In genomic region chr8:48221724-48222428, GRCm38 (mm10) we compare ENCODE assay signal across 8 mouse cellular contexts.
A peak's percentile ranks its signal among the peaks of the same experiment; 100 is the strongest.
DNase-seq lines count a peak whose midpoint lies in the region; ATAC-seq and TF ChIP-seq lines count a peak whose summit lies in the region.

No protein-coding gene starts in this region.

- WGBS in kidney, adult 2 months = 9% methylated on average over 16 of the region's 16 CpGs
- 13% methylated on average over 16 of the region's 16 CpGs for WGBS in embryonic facial prominence, embryonic 13.5 days
- 8% methylated on average over 16 of the region's 16 CpGs for WGBS in intestine, embryonic 15.5 days
- 9% methylated on average over 16 of the region's 16 CpGs for WGBS in midbrain, embryonic 14.5 days

- peak overlapping the region; percentile 65 for H3K9ac ChIP-seq in embryonic facial prominence, embryonic 13.5 days
- H3K9ac ChIP-seq in intestine, embryonic 15.5 days = peak overlapping the region; percentile 40
- H3K9ac ChIP-seq in midbrain, embryonic 14.5 days (replicated peaks; ENCODE audit: low read length) = no peak overlapping the region; the same call in 1 of the 2 replicates

- no peaks in the 10 kb centered on the region for H3K27me3 ChIP-seq in kidney, adult 2 months (replicated peaks; ENCODE audit: control insufficient read depth, insufficient read depth, low read length)
- peaks cover 13% of the 10 kb centered on the region for H3K27me3 ChIP-seq in embryonic facial prominence, embryonic 13.5 days
- no peaks in the 10 kb centered on the region for H3K27me3 ChIP-seq in intestine, embryonic 15.5 days (replicated peaks)
- no peaks in the 10 kb centered on the region for H3K27me3 ChIP-seq in midbrain, embryonic 14.5 days (ENCODE audit: control insufficient read depth, insufficient read depth, low read length)

- peak overlapping the region; percentile 44 for H3K4me3 ChIP-seq in kidney, adult 2 months (ENCODE audit: insufficient read depth, low read depth, low read length)
- H3K4me3 ChIP-seq in embryonic facial prominence, embryonic 13.5 days = peak overlapping the region; percentile 36
- peak overlapping the region; percentile 36 for H3K4me3 ChIP-seq in intestine, embryonic 15.5 days (replicated peaks)
- H3K4me3 ChIP-seq in midbrain, embryonic 14.5 days (replicated peaks; ENCODE audit: low read depth, low read length) = peak overlapping the region; percentile 29

- H3K4me1 ChIP-seq in kidney, adult 2 months (ENCODE audit: control insufficient read depth, insufficient read depth, low read length) = 0 out of 2 replicates have a peak, but pooled peaks cover 3% of the 10 kb centered on the region
- H3K4me1 ChIP-seq in embryonic facial prominence, embryonic 13.5 days = peaks cover 19% of the 10 kb centered on the region
- H3K4me1 ChIP-seq in intestine, embryonic 15.5 days (replicated peaks) = 0 out of 2 replicates have a peak, but pooled peaks cover 8% of the 10 kb centered on the region
- peaks cover 14% of the 10 kb centered on the region for H3K4me1 ChIP-seq in midbrain, embryonic 14.5 days (ENCODE audit: control insufficient read depth, insufficient read depth, low read length)

- DNase-seq in kidney, adult 2 months = peak; percentile 58
- no peak for DNase-seq in kidney, adult 18-20 months
- DNase-seq in midbrain, embryonic 14.5 days = no peak
- DNase-seq in thymus, adult 18-20 months = no peak
- no peak for DNase-seq in gastrocnemius, adult 18-20 months (ENCODE audit: low spot score)

- no peak for TF ChIP-seq CTCF in kidney, adult 2 months (conservative IDR thresholded peaks at IDR 0.05; ENCODE audit: insufficient read depth, insufficient read length, low read depth, low read length)

- no peak for TF ChIP-seq POLR2A in kidney, adult 2 months (IDR thresholded peaks at IDR 0.05; ENCODE audit: low read depth, low read length)

- ATAC-seq in embryonic facial prominence, embryonic 13.5 days (ENCODE audit: insufficient number of reproducible peaks, insufficient read depth, low FRiP score, low TSS enrichment, low read depth) = no peak
- peak; percentile 45 for ATAC-seq in intestine, embryonic 15.5 days
- peak; percentile 35; the same call in 1 of the 2 replicates for ATAC-seq in midbrain, embryonic 14.5 days (ENCODE audit: low FRiP score, low TSS enrichment)
- ATAC-seq in megakaryocyte-erythroid progenitor cell, adult 5-6 weeks (replicated peaks; ENCODE audit: low FRiP score, low TSS enrichment, poor library complexity, severe bottlenecking) = no peak

- H3K36me3 ChIP-seq in kidney, adult 2 months (ENCODE audit: control insufficient read depth, insufficient read depth, low read length) = no peaks in the 10 kb centered on the region
- H3K36me3 ChIP-seq in embryonic facial prominence, embryonic 13.5 days = peaks cover 3% of the 10 kb centered on the region
- no peaks in the 10 kb centered on the region for H3K36me3 ChIP-seq in intestine, embryonic 15.5 days
- no peaks in the 10 kb centered on the region for H3K36me3 ChIP-seq in midbrain, embryonic 14.5 days (ENCODE audit: control insufficient read depth, insufficient read depth, low read length)

- H3K4me2 ChIP-seq in embryonic facial prominence, embryonic 13.5 days = peak overlapping the region; percentile 60
- peak overlapping the region; percentile 80 for H3K4me2 ChIP-seq in intestine, embryonic 15.5 days (replicated peaks)
- peak overlapping the region; percentile 58 for H3K4me2 ChIP-seq in midbrain, embryonic 14.5 days (ENCODE audit: low read length)

- no peak overlapping the region for H3K27ac ChIP-seq in kidney, adult 2 months (ENCODE audit: insufficient read depth, low read depth, low read length)
- no peak overlapping the region for H3K27ac ChIP-seq in embryonic facial prominence, embryonic 13.5 days
- H3K27ac ChIP-seq in intestine, embryonic 15.5 days = no peak overlapping the region
- no peak overlapping the region for H3K27ac ChIP-seq in midbrain, embryonic 14.5 days (replicated peaks; ENCODE audit: low read depth, low read length)

- H3K9me3 ChIP-seq in embryonic facial prominence, embryonic 13.5 days = no peaks in the 10 kb centered on the region
- no peaks in the 10 kb centered on the region for H3K9me3 ChIP-seq in intestine, embryonic 15.5 days
- H3K9me3 ChIP-seq in midbrain, embryonic 14.5 days (ENCODE audit: control insufficient read depth, low read length) = no peaks in the 10 kb centered on the region

Comparison
In these comparisons a context has a peak if more than half of its experiments do, and no peak if none do; other contexts are left out.
1. ATAC-seq: peak in intestine, embryonic 15.5 days (single experiment) and midbrain, embryonic 14.5 days (single experiment); none in embryonic facial prominence, embryonic 13.5 days (single experiment) and megakaryocyte-erythroid progenitor cell, adult 5-6 weeks (single experiment).
2. Peak in every context shown above with its lines, with median percentiles within 50 percentile points of each other: H3K4me3 ChIP-seq and H3K4me2 ChIP-seq.